Mouse (Mus musculus): ENCODE measurements at regions not wholly inside any gene's neighbourhood (a gene's known extent, or its start where the extent isn't known, plus 50 kb on each side); places are given as distances from the start of the nearest gene placed in this dataset.

GRCm38 (mm10) chr10:56892666-56893209, 515.6 kb downstream of the Gja1 start:
- DNase-seq (ENCODE audit: low read depth, low spot score): no peak

GRCm38 (mm10) chr10:56893210-56893705, 516.1 kb downstream of the Gja1 start:
- no peak for DNase-seq (ENCODE audit: low read depth, low spot score)

GRCm38 (mm10) chr10:56899640-56900274, 522.6 kb downstream of the Gja1 start:
- no peak for DNase-seq (ENCODE audit: low read depth, low spot score)

- DNase-seq (ENCODE audit: low read depth, low spot score): no peak
These were observed 523.8 kb downstream of the Gja1 start for GRCm38 (mm10) chr10:56900914-56901313.

- no peak for DNase-seq (ENCODE audit: low read depth, low spot score)
These were observed 535.6 kb downstream of the Gja1 start for GRCm38 (mm10) chr10:56912711-56913110.

GRCm38 (mm10) chr10:56914103-56914502, 537.0 kb downstream of the Gja1 start:
- DNase-seq (ENCODE audit: low read depth, low spot score): no peak

GRCm38 (mm10) chr10:56918412-56918811, 541.3 kb downstream of the Gja1 start:
- DNase-seq (ENCODE audit: low read depth, low spot score): no peak

- DNase-seq (ENCODE audit: low read depth, low spot score): no peak
These were observed 543.9 kb downstream of the Gja1 start for GRCm38 (mm10) chr10:56920711-56921672.

- no peak for DNase-seq (ENCODE audit: low read depth, low spot score)
These were observed 551.0 kb upstream of the Hsf2 start for GRCm38 (mm10) chr10:56935174-56935573.

- DNase-seq (ENCODE audit: low read depth, low spot score): no peak
These were observed 544.2 kb upstream of the Hsf2 start for GRCm38 (mm10) chr10:56941972-56942371.

GRCm38 (mm10) chr10:56944434-56945145, 541.6 kb upstream of the Hsf2 start:
- no peak for DNase-seq (ENCODE audit: low read depth, low spot score)

- DNase-seq (ENCODE audit: low read depth, low spot score): no peak
These were observed 529.5 kb upstream of the Hsf2 start for GRCm38 (mm10) chr10:56956728-56957127.

- DNase-seq (ENCODE audit: low read depth, low spot score): no peak
These were observed 523.9 kb upstream of the Hsf2 start for GRCm38 (mm10) chr10:56962096-56962807.

GRCm38 (mm10) chr10:56963215-56963614, 523.0 kb upstream of the Hsf2 start:
- DNase-seq (ENCODE audit: low read depth, low spot score): no peak

GRCm38 (mm10) chr10:56968913-56969312, 517.3 kb upstream of the Hsf2 start:
- no peak for DNase-seq (ENCODE audit: low read depth, low spot score)

GRCm38 (mm10) chr10:56974812-56975211, 511.4 kb upstream of the Hsf2 start:
- DNase-seq (ENCODE audit: low read depth, low spot score): no peak

- DNase-seq (ENCODE audit: low read depth, low spot score): no peak
These were observed 506.6 kb upstream of the Hsf2 start for GRCm38 (mm10) chr10:56979601-56980000.

- no peak for DNase-seq (ENCODE audit: low read depth, low spot score)
These were observed 505.4 kb upstream of the Hsf2 start for GRCm38 (mm10) chr10:56980821-56981220.

- no peak for DNase-seq (ENCODE audit: low read depth, low spot score)
These were observed 503.5 kb upstream of the Hsf2 start for GRCm38 (mm10) chr10:56982526-56983190.

GRCm38 (mm10) chr10:56994969-56995368, 491.2 kb upstream of the Hsf2 start:
- DNase-seq (ENCODE audit: low read depth, low spot score): no peak
